Mouse (Mus musculus): ENCODE data around the gene Fam217b. TPM values are rescaled to one million over a fixed set of nuclear protein-coding genes. Genes with fewer than 3 reads are reported as not detected.

Fam217b gene
- 6.4 and 9.2 TPM in 2 replicates for polyA plus RNA-seq (2014; fragmentation: Nextera tagmentation; extraction: Ambion mirVana)

DNA sequence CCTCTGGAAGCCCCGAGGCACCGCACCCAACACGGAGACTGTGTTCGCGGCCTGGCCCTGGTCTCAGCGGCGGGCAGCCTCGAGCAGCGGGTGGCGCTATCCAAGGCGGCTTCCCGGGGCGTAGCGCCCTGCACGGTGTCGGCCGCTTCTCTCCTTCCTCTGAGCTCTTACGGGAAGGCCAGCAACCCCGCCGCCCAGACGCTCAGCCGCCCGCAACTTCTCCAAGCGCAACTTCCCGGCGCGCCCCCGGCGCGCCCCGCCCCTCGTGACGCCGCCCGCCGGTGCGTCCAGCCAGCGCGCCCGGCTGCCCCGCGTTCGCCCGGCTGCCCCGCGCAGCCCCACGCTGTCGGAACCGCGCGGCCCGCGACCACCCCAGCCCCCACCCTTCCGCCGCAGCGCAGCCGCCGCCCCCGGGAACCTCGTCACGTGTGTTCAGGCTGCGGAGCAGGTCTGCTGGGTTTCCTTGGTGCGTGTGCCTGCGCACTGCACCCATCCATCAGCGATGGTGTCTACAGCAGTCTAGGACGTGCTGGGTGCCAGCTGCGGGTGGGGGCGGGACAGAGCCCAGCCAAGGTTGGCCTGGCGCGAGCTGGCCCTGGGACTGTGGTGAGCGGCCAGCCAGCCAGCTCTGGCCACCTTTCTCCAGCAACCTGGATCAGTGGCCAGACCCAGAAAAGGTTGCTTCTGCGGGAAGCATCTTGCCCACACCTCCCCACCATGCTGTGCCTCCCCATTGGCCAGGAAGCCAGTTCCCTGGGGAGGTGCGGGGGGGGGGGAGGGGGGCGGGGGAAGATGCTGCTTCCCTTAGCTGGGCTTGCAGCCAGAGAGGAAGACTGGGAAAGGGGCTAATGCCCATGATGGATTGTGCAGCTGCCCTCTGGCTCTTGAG lies at the start of gene Fam217b, which contains the start of gene Ppp1r3d:
TSS of gene Fam217b (plus strand) at position 264 of the 889 bp plus-strand sequence.
TSS of gene Ppp1r3d (minus strand) at position 212 of the 889 bp plus-strand sequence.
- peak within 1 kb of the TSS; percentile 99 for H3K4me2 ChIP-seq (ENCODE audit: low read length)
- H3K27ac ChIP-seq (ENCODE audit: low read depth) = peak within 1 kb of the TSS; percentile 81
- under 1% methylated on average over 68 of the region's 74 CpGs for WGBS
- peaks cover 23% of the 10 kb centered on the region for H3K4me1 ChIP-seq (replicated peaks; ENCODE audit: control insufficient read depth, insufficient read depth, low read length)
- H3K4me3 ChIP-seq (ENCODE audit: low read depth, low read length) = peak within 1 kb of the TSS; percentile 64
- H3K27me3 ChIP-seq (replicated peaks; ENCODE audit: control insufficient read depth, insufficient read depth, low read length) = no peaks in the 10 kb centered on the region
- H3K9me3 ChIP-seq (ENCODE audit: control insufficient read depth, low read length) = no peaks in the 10 kb centered on the region
- ATAC-seq (replicated peaks; ENCODE audit: low FRiP score, low TSS enrichment, low read depth) (peak; percentile 86), DNase-seq (ENCODE audit: low spot score) (peak; percentile 84)
- peaks cover 6% of the 10 kb centered on the region; the same call in 1 of the 2 replicates for H3K36me3 ChIP-seq (ENCODE audit: control insufficient read depth, insufficient read depth, low read length)
- H3K9ac ChIP-seq (ENCODE audit: low read length) = peak within 1 kb of the TSS; percentile 66

DNA sequence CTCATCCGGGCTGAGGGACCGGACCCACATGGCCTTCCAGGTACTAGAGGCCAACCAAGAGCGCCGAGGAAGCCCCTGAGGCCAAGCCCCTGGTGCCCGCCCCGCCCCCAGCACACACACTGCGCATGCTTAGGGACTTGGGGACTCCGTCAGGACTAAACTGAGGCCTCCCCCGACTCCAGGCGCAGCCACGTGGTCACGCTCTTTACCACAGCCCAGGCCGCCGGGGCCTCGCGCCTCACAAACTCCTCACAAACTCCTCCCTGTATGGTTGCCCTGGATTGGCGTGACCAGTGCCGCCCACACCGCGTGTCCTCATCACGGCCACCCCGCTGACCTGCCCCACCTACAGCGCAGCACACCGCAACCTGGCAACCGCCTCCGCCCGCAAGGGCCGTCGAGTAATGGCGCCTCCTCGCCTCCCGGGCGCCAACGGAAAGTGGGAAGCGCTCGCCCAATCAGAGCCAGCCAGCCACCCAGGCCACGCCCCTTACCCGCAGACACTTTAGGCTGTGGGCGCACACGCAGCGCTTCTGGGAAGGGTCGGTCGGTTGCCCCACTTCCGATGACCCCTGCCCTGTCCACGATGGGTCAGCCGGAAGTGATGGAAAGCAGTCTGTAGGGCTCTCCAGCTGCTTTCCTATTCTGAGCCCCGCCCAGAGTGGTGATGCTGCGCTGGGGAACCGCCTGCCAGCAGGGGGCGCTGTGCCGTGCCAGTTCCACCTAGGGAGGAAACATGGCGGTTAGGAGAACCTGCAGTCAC lies 7.1 kb upstream of the Fam217b start, which contains the start of gene Sycp2:
TSS of gene Sycp2 (minus strand) at position 633 of the 763 bp plus-strand sequence.
- ATAC-seq (replicated peaks; ENCODE audit: low FRiP score, low TSS enrichment, low read depth) = no peak; the same call in 1 of the 2 replicates
- no peaks in the 10 kb centered on the region for H3K27me3 ChIP-seq (replicated peaks; ENCODE audit: control insufficient read depth, insufficient read depth, low read length)
- no peak within 1 kb of the TSS for H3K27ac ChIP-seq (ENCODE audit: low read depth)
- peaks cover 7% of the 10 kb centered on the region; the same call in 1 of the 2 replicates for H3K4me1 ChIP-seq (replicated peaks; ENCODE audit: control insufficient read depth, insufficient read depth, low read length)
- peaks cover 3% of the 10 kb centered on the region; the same call in 1 of the 2 replicates for H3K9me3 ChIP-seq (ENCODE audit: control insufficient read depth, low read length)
- H3K4me3 ChIP-seq (ENCODE audit: low read depth, low read length) = no peak within 1 kb of the TSS
- H3K4me2 ChIP-seq (ENCODE audit: low read length) = no peak within 1 kb of the TSS
- no peak for DNase-seq (ENCODE audit: low spot score)
- H3K9ac ChIP-seq (ENCODE audit: low read length) = no peak within 1 kb of the TSS
- no peaks in the 10 kb centered on the region for H3K36me3 ChIP-seq (ENCODE audit: control insufficient read depth, insufficient read depth, low read length)
- WGBS = 82% methylated on average over 51 of the region's 52 CpGs

DNA sequence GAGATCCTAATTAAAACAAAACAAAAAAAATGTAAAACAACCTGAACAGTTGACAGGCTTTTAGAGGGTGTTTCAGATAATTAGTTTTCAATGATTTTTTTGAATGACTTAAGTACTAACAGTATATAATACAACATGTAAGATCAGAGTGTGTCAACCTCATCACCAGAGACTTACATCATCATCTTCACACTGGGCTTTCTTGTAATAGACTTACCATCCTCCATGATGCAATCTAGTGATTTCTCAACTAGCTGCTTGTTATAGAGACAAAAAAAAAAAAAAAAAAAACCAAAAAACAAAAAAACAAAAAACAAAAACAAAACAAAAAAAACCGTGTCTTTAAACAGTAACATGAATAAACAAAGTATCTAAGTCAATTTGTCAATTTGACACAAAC lies 5.3 kb upstream of the Fam217b start:
- H3K4me2 ChIP-seq (ENCODE audit: low read length) = no peak overlapping the region
- DNase-seq (ENCODE audit: low spot score) (no peak), ATAC-seq (replicated peaks; ENCODE audit: low FRiP score, low TSS enrichment, low read depth) (no peak)
- H3K9ac ChIP-seq (ENCODE audit: low read length) = no peak overlapping the region
- WGBS = 23% methylated on average over 1 of the region's 1 CpGs
- H3K4me1 ChIP-seq (replicated peaks; ENCODE audit: control insufficient read depth, insufficient read depth, low read length) = peaks cover 7% of the 10 kb centered on the region; the same call in 1 of the 2 replicates
- no peaks in the 10 kb centered on the region for H3K27me3 ChIP-seq (replicated peaks; ENCODE audit: control insufficient read depth, insufficient read depth, low read length)
- H3K36me3 ChIP-seq (ENCODE audit: control insufficient read depth, insufficient read depth, low read length) = no peaks in the 10 kb centered on the region
- no peak overlapping the region for H3K27ac ChIP-seq (ENCODE audit: low read depth)
- no peak overlapping the region for H3K4me3 ChIP-seq (ENCODE audit: low read depth, low read length)
- H3K9me3 ChIP-seq (ENCODE audit: control insufficient read depth, low read length) = peaks cover 3% of the 10 kb centered on the region; the same call in 1 of the 2 replicates

DNA sequence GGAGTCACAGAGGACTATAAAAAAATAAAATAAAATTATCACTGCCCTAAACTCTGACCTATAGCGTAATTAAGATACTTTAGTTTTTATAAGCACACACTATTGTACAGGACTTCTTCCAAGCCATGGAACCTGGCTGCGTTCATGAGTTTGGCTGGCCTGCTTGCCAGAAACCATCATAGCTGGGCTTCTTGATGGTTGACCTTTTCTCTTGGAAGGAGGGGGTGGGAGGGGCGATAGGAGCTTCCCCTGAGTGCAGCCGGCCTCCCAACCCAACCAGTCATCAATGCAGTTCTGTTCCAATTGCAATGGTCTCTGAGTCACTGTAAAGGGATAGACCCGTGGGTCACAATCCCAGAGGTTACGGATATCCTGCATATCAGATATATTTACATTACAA lies 4.0 kb upstream of the Fam217b start:
- no peaks in the 10 kb centered on the region for H3K36me3 ChIP-seq (ENCODE audit: control insufficient read depth, insufficient read depth, low read length)
- no peak overlapping the region for H3K9ac ChIP-seq (ENCODE audit: low read length)
- H3K4me2 ChIP-seq (ENCODE audit: low read length) = no peak overlapping the region
- H3K9me3 ChIP-seq (ENCODE audit: control insufficient read depth, low read length) = peaks cover 3% of the 10 kb centered on the region; the same call in 1 of the 2 replicates
- ATAC-seq (replicated peaks; ENCODE audit: low FRiP score, low TSS enrichment, low read depth) = no peak
- DNase-seq (ENCODE audit: low spot score) = no peak
- 73% methylated on average over 6 of the region's 6 CpGs for WGBS
- no peak overlapping the region for H3K27ac ChIP-seq (ENCODE audit: low read depth)
- no peaks in the 10 kb centered on the region for H3K27me3 ChIP-seq (replicated peaks; ENCODE audit: control insufficient read depth, insufficient read depth, low read length)
- H3K4me3 ChIP-seq (ENCODE audit: low read depth, low read length) = no peak overlapping the region
- peaks cover 11% of the 10 kb centered on the region for H3K4me1 ChIP-seq (replicated peaks; ENCODE audit: control insufficient read depth, insufficient read depth, low read length)

DNA sequence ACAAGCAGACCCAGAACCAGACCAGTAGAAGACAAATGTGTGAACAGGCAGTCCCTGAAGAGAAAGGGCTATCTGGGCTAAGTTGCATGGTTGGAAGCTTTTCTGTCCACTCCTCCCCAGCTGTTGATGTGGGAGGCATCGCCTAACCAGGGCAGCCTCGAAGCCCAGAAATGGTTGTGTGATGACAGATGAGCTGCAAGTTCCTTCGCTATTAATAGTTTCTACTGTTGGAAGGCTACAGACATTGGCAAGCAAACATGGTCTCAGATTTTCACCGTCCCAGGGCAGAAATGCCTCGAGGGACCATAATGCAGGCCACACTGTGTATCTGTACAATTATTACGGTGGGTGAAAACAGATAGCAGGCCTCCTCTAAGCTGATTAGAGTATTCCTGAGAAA lies 1.7 kb upstream of the Fam217b start:
- H3K36me3 ChIP-seq (ENCODE audit: control insufficient read depth, insufficient read depth, low read length) = no peaks in the 10 kb centered on the region
- H3K4me1 ChIP-seq (replicated peaks; ENCODE audit: control insufficient read depth, insufficient read depth, low read length) = peaks cover 23% of the 10 kb centered on the region
- H3K9ac ChIP-seq (ENCODE audit: low read length) = no peak overlapping the region
- DNase-seq (ENCODE audit: low spot score) = peak; percentile 52
- H3K4me2 ChIP-seq (ENCODE audit: low read length) = peak overlapping the region; percentile 99
- WGBS = 47% methylated on average over 6 of the region's 6 CpGs
- H3K4me3 ChIP-seq (ENCODE audit: low read depth, low read length) = peak overlapping the region; percentile 64; the same call in 1 of the 2 replicates
- no peak overlapping the region for H3K27ac ChIP-seq (ENCODE audit: low read depth)
- no peaks in the 10 kb centered on the region for H3K27me3 ChIP-seq (replicated peaks; ENCODE audit: control insufficient read depth, insufficient read depth, low read length)
- ATAC-seq (replicated peaks; ENCODE audit: low FRiP score, low TSS enrichment, low read depth) = no peak
- H3K9me3 ChIP-seq (ENCODE audit: control insufficient read depth, low read length) = no peaks in the 10 kb centered on the region

DNA sequence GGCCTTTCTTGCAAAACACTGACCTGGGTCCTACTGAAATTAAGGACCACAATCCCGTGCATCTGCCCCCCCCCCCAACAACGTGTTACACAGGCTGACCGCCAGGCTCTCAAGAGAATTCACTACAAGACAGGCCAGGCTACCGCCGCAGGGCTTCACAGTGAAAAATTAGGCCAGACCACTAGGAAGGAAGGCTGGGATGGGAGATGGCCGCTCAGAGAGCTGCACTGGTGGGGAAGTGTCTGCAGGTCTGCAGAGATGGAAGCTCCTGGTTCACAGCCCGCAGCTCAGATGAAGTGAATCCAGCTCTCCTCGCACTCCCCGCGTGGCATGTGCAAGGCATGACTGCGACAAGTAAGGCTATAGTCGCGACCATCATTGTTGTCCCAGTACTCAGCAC lies 1.2 kb upstream of the Fam217b start:
- WGBS = 57% methylated on average over 13 of the region's 13 CpGs

DNA sequence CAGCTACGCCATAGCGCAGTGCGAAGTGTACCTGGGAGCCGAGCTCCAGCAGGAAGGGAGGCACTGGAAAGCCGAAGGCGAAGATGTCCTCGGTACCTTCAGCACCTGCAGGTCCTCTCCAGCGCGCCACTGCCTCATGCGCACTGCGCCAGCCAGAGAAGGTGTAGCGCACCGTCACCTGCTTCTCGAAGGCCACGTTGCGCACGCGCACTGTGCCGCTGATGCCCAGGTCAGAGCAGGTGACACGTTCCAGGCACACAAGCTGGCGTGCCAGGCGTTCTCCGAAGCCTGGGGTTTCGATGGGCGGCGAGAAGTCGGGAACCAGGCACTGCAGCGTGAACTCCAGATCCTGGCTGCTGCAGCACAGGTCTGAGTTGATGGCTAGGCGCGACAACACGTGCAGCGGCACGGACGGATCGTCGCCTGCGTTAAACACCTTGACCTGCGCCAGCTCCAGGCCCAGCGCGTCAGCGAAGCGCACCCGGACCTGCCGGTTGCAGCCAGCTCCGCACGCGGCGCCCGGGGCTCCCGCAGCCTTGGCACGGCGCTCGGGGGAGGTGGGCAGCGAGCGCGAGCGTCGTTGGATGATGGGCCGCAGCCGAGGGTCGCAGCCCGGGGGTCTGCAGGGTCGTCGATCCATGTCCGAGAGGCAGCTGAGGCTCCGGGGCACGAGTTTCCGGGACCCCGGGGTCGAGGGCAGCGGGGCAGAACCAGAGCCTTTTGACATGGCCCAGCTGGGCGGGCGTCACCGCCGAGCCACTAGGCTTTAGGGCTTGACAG lies 653 bp upstream of the Fam217b start:
- peak; percentile 24 for ATAC-seq (replicated peaks; ENCODE audit: low FRiP score, low TSS enrichment, low read depth)
- Histone ChIP-seq H3K36me3 (ENCODE audit: control insufficient read depth, insufficient read depth, low read length) (peaks cover 6% of the 10 kb centered on the region; the same call in 1 of the 2 replicates), H3K4me1 (replicated peaks; ENCODE audit: control insufficient read depth, insufficient read depth, low read length) (peaks cover 23% of the 10 kb centered on the region), H3K4me3 (ENCODE audit: low read depth, low read length) (peak overlapping the region; percentile 64), H3K4me2 (ENCODE audit: low read length) (peak overlapping the region; percentile 99), H3K27ac (ENCODE audit: low read depth) (peak overlapping the region; percentile 81; the same call in 1 of the 2 replicates), H3K9me3 (ENCODE audit: control insufficient read depth, low read length) (no peaks in the 10 kb centered on the region), H3K9ac (ENCODE audit: low read length) (peak overlapping the region; percentile 66), H3K27me3 (replicated peaks; ENCODE audit: control insufficient read depth, insufficient read depth, low read length) (no peaks in the 10 kb centered on the region)
- WGBS = 10% methylated on average over 75 of the region's 75 CpGs
- DNase-seq (ENCODE audit: low spot score) = peak; percentile 69

More for the DNA sequence above, 1.2 kb upstream of the Fam217b start:
- Histone ChIP-seq H3K9ac (ENCODE audit: low read length) (0 out of 2 replicates have a peak overlapping the region, but pooled peaks have one; percentile 66), H3K4me2 (ENCODE audit: low read length) (peak overlapping the region; percentile 99), H3K9me3 (ENCODE audit: control insufficient read depth, low read length) (no peaks in the 10 kb centered on the region), H3K27me3 (replicated peaks; ENCODE audit: control insufficient read depth, insufficient read depth, low read length) (no peaks in the 10 kb centered on the region), H3K27ac (ENCODE audit: low read depth) (no peak overlapping the region), H3K4me3 (ENCODE audit: low read depth, low read length) (peak overlapping the region; percentile 64), H3K4me1 (replicated peaks; ENCODE audit: control insufficient read depth, insufficient read depth, low read length) (peaks cover 23% of the 10 kb centered on the region), H3K36me3 (ENCODE audit: control insufficient read depth, insufficient read depth, low read length) (peaks cover 1% of the 10 kb centered on the region; the same call in 1 of the 2 replicates)
- ATAC-seq (replicated peaks; ENCODE audit: low FRiP score, low TSS enrichment, low read depth) = 0 out of 2 replicates have a peak, but pooled peaks have one; percentile 1
- DNase-seq (ENCODE audit: low spot score) = no peak

Measured in intestine, embryonic 14.5 days (tissue).